Mouse (Mus musculus): ENCODE results near the gene Hoxa1.

The Hoxa1 gene

DNA sequence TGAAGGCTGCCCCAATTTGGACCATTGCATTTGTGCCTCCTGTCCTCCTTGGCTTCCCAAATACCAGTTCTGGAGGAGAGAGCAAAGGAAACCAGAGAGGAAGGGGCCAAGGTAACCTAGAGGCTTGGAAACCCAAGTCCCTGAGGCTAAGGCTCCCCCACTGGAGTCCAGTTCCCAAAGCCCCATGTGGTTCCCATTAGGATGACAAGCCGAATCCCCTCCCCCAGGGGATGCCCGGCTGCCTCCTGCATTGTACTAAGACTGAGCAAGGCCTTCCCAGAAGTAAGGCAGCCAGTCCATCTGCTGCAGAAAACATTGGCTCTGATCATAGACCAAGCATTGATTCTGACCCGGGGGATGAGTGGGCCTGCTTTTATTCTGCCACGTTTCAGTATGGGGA, 13.2 kb upstream of the Hoxa1 start:
- no peak for DNase-seq (ENCODE audit: low spot score in 2 of 2)

DNA sequence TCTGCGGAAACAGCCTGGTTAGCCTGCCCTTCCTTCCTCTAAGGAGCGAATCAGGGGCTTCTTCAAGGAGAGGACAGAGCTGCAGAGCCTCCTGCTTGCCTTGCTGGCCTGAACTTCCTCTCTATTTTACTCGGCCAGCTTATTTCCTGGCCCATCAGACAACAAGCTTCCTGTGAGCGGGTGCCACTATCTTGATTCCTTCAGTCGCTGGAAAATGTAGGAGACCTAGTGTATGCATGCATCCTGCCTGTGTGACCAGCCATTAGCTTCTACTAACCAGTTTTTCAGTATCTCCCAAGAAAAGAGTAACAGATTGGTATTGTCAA, 12.7 kb upstream of the Hoxa1 start:
- no peak for DNase-seq (ENCODE audit: low spot score in 2 of 2)

- DNase-seq (ENCODE audit: low spot score in 2 of 2), result no peak
Measured at GRCm38 (mm10) chr6:52170166-52170897, 12.2 kb upstream of the Hoxa1 start.

GRCm38 (mm10) chr6:52169499-52170165, 11.5 kb upstream of the Hoxa1 start:
- no peak for DNase-seq (ENCODE audit: low spot score in 2 of 2)

- DNase-seq (ENCODE audit: low spot score in 2 of 2), result no peak
Measured at GRCm38 (mm10) chr6:52168191-52169055, 10.3 kb upstream of the Hoxa1 start.

GRCm38 (mm10) chr6:52167736-52168161, 9.6 kb upstream of the Hoxa1 start:
- DNase-seq (ENCODE audit: low spot score in 2 of 2), result no peak

- DNase-seq (ENCODE audit: low spot score in 2 of 2), result no peak
Measured at GRCm38 (mm10) chr6:52167176-52167575, 9.1 kb upstream of the Hoxa1 start.

- DNase-seq (ENCODE audit: low spot score in 2 of 2), result no peak
Measured at GRCm38 (mm10) chr6:52166431-52167077, 8.4 kb upstream of the Hoxa1 start.

- DNase-seq (ENCODE audit: low spot score in 2 of 2), result no peak
Measured at GRCm38 (mm10) chr6:52165441-52166370, 7.6 kb upstream of the Hoxa1 start.

- DNase-seq (ENCODE audit: low spot score in 2 of 2), result no peak
Measured at GRCm38 (mm10) chr6:52164626-52165440, 6.7 kb upstream of the Hoxa1 start, which contains the start of gene Hoxa2. Gene Hoxa2, minus strand, starts transcription at chr6:52164831.

GRCm38 (mm10) chr6:52164051-52164625, 6.0 kb upstream of the Hoxa1 start:
- DNase-seq (ENCODE audit: low spot score in 2 of 2), result no peak

DNA sequence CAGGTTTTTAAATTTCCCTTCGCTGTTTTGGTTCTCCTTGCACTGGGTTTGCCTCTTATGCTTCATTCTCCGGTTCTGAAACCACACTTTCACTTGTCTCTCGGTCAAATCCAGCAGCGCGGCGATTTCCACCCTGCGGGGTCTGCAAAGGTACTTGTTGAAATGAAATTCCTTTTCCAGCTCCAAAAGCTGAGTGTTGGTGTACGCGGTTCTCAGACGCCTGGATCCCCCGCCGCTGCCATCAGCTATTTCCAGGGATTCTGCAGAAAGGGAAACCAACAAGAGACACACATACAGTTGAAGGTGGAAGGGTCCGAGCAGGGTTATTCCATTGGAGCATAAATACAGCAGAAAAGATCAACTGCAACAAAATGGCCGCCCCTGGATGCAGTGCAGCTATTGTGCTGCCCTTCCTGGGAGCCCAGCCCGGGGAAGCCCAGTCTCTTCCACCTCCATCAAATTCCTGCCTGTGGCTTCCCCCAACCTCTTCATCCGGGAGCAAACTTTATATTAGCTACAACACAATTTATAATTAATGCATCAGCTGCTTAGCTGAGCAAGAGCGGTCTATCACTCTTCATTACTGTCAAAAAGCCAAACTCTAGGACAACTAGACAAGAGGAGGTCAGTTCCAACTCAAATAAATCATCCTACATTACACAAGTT, 5.4 kb upstream of the Hoxa1 start:
- DNase-seq (ENCODE audit: low spot score in 2 of 2), result no peak

GRCm38 (mm10) chr6:52162611-52163365, 4.7 kb upstream of the Hoxa1 start:
- no peak for DNase-seq (ENCODE audit: low spot score in 2 of 2)

- DNase-seq (ENCODE audit: low spot score in 2 of 2), result no peak
Measured at GRCm38 (mm10) chr6:52162093-52162380, 3.9 kb upstream of the Hoxa1 start.

- no peak for DNase-seq (ENCODE audit: low spot score in 2 of 2)
Measured at GRCm38 (mm10) chr6:52161336-52162092, 3.4 kb upstream of the Hoxa1 start.

- no peak for DNase-seq (ENCODE audit: low spot score in 2 of 2)
Measured at GRCm38 (mm10) chr6:52160511-52161335, 2.6 kb upstream of the Hoxa1 start.

DNA sequence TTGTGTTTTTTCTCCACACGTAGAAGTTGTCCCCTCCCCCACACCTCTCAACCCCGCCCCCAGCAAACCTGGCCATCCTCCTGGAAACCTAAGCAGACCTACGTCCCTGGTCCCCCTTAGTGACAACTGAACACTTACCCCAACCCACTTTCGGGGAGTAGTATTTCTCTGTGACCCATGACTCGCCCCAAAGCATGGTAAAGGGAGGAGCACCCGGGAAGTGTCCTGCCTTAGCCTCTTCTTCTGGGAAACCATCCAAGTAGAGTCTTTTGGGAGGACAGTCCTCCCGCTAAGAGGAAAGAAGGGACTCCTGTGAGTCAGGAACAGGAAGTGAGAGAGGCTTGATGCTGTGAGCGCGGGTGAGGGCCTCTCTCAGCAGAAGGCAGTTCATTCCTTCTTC, 1.9 kb upstream of the Hoxa1 start:
- no peak for DNase-seq (ENCODE audit: low spot score in 2 of 2)
